Mouse (Mus musculus) bone marrow macrophage, adult 2 months (primary cell): ENCODE measurements at regions not wholly inside any gene's neighbourhood (a gene's known extent, or its start where the extent isn't known, plus 50 kb on each side); places are given as distances from the start of the nearest gene placed in this dataset.
A peak's percentile ranks its signal among the peaks of the same experiment; 100 is the strongest.

Source experiments
- H3K27ac ChIP-seq: 2 replicates; pipeline ENCODE4 v1.5.1; 2012; ENCODE audit warnings: low read depth, low read length; ENCODE audit not compliant: insufficient read depth
- H3K4me1 ChIP-seq: 2 replicates; pipeline ENCODE4 v1.6.1; 2012; ENCODE audit warnings: low read length; ENCODE audit not compliant: control insufficient read depth, insufficient read depth
- H3K4me3 ChIP-seq: 2 replicates; pipeline ENCODE4 v1.5.1; 2012; ENCODE audit warnings: mild to moderate bottlenecking, low read length, moderate library complexity; ENCODE audit not compliant: insufficient read depth
- CTCF ChIP-seq: IDR thresholded peaks from 2 replicates; pipeline ENCODE4 v1.5.1; 2012; ENCODE audit warnings: low read depth, mild to moderate bottlenecking, low read length, moderate library complexity
- POLR2A ChIP-seq: IDR thresholded peaks from 2 replicates; pipeline ENCODE4 v1.6.1; 2012; ENCODE audit warnings: mild to moderate bottlenecking, low read depth, low read length, borderline replicate concordance

DNA sequence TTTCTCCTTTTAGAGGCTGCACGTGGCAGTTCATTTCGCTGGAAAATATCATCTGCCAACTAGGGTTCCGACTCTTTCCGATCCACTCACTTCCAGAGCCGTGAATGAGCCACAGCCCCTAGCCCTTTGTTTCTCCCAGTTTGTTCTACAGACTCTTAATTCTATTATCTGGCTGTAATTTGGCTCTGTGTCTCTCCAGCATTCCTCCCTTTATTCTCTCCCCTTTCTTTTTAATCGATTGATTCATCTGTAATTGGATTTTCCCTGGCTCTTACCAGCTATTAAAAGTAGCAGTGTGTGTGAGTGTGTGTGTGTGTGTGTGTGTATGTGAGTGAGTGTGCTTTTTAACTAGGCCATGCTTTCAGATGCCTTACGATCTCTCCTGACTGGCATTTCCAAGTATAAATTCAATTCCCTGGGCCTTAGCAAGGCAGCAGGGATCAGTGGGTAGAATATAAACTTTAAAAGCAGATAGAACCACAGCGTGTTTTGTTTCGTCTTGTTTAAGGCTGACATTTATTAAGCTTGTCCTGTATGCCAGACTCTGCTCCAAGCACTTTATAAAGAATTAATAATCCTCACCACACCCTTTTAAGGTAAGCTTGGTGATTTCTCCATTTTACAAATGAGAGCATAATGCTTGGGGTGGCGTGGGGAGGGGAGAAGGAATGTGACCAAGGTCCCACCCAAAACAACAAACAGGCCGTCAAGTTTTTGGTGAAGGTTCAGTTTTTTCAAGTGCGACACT is 144.1 kb upstream of the Cpeb2 start:
- no peak overlapping the region for H3K4me3 ChIP-seq
- peaks cover 3% of the 10 kb centered on the region for H3K4me1 ChIP-seq
- no peak overlapping the region for H3K27ac ChIP-seq
- TF ChIP-seq POLR2A (no peak), CTCF (no peak)

DNA sequence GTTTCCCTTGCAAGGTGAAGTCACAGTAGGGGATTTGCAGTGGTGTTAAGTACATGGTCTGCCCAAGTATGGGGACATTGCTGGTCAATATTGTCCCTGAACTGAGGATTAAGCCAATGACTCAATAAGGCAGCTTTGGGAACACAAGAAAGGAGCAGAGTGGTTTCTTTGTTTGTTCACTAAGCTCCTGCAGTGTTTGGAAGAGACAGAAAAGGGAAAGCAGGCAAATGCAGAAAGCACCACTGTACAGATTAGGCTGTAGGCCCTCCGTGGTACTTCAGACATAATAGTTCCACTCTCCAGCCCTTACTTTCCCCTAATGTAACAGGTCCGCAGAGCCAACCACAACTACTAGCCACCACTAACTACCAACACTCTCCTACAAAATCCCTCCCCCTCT is 143.5 kb upstream of the Cpeb2 start:
- Histone ChIP-seq H3K4me3 (no peak overlapping the region), H3K27ac (no peak overlapping the region), H3K4me1 (peaks cover 9% of the 10 kb centered on the region)
- TF ChIP-seq CTCF, result no peak
- TF ChIP-seq POLR2A, result no peak

DNA sequence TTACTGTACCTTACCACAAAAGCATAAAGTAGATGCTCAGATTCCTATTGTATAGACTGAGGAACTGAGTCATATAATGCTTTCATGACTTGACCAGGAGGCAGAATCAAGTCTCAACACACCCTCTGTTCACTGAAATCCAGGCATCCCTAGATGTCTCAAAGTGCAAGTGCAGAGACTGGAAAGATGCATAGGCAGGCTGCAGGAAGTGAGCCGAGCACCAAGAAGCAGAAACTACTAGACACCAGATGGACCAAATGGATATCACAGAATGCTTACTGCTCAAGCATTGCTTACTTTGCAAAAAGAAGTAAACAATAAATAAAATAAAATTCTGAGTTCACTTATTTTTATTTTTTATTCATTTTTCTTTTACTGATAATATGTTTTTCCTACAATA is 143.0 kb upstream of the Cpeb2 start:
- no peak for TF ChIP-seq CTCF
- TF ChIP-seq POLR2A, result no peak
- Histone ChIP-seq H3K4me1 (peaks cover 14% of the 10 kb centered on the region), H3K4me3 (no peak overlapping the region)

DNA sequence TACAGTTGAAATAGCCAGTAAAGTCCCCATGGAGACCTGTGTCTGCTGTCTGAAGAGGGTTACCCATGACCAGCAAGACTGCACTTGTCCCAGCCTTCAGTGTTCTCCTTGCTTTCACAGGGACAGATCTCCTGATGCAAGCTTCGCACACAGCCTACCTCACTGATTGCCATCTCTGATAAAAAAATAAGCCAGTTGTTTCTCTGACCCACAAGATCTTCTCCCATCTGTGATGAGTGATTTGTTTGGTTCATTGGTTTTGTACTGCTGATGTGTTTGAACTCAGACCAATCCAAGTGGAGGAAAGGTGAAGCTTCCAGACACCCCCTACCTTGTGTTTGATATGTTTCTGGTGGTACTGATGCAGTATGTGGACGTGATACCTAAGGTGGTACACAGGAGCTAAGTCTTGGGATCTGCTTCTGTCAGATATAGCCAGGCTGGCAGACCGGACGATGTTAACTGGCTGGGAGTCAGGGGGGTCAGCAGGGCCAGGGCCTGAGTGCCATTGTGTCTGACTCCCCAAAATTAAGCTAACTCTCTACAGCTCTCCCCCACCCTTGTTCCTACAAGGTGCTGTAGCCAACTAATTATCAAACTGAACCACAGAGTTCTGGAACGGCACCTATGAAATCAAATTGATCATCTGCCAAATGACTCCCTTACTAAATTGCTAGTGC is 139.2 kb upstream of the Cpeb2 start:
- TF ChIP-seq CTCF, result no peak
- no peak for TF ChIP-seq POLR2A
- Histone ChIP-seq H3K4me3 (no peak overlapping the region), H3K4me1 (peaks cover 14% of the 10 kb centered on the region), H3K27ac (no peak overlapping the region; the same call in 1 of the 2 replicates)

More for the DNA sequence above, 143.0 kb upstream of the Cpeb2 start:
- H3K27ac ChIP-seq, result no peak overlapping the region

DNA sequence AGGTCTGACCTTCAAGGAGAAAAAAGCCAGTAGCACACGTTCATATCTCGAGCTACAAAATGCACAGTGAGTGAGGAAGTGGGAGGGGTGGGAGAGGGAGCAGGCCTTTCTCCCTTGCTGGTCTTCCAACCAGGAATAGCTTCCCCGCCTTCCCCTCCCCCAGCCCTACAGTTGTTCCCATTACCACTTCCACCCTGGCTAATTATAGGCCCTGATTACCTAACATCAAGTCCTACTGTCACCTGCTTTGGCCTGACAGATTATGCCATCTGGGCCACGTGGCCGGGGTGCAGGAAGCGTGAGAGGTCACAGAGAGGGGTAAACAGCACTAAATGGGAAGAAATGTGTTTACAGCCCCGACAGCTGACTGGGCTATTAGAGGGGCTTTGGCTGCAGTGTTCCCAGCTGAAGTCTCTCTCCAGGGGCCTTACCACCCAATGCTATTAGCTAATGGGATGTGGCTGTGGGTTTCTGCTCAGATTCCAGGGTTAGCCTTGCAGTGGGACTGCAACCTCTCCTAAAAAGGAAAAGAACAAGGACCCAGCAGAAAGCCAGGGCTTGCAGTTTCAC is 138.6 kb upstream of the Cpeb2 start:
- H3K4me3 ChIP-seq, result no peak overlapping the region
- 0 out of 2 replicates have a peak, but pooled peaks have one; percentile 6 for TF ChIP-seq CTCF
- TF ChIP-seq POLR2A, result no peak
- peaks cover 14% of the 10 kb centered on the region for H3K4me1 ChIP-seq
- peak overlapping the region; percentile 43 for H3K27ac ChIP-seq

DNA sequence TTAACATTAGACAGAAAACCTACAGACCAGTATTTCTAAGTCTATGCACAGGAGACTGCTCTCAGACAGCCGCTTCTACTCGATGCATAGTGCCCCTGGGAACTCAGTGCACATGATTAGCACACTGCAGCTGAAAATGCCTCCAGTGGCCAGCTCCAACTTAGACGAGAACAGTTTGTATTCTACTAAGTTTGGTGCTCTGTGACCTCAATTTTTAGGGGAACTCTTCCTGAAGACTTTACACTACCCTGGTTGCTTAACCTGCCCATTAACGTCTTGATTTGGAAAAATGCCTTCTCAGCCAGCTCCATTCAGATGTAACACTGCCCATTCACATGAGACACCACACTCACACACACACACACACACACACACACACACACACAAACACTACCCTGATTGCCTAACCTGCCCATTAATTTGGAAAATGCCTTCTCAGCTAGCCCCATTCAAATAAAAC is 130.9 kb upstream of the Cpeb2 start:
- Histone ChIP-seq H3K27ac (peak overlapping the region; percentile 40), H3K4me3 (no peak overlapping the region), H3K4me1 (peaks cover 23% of the 10 kb centered on the region)
- TF ChIP-seq POLR2A (no peak), CTCF (no peak)

DNA sequence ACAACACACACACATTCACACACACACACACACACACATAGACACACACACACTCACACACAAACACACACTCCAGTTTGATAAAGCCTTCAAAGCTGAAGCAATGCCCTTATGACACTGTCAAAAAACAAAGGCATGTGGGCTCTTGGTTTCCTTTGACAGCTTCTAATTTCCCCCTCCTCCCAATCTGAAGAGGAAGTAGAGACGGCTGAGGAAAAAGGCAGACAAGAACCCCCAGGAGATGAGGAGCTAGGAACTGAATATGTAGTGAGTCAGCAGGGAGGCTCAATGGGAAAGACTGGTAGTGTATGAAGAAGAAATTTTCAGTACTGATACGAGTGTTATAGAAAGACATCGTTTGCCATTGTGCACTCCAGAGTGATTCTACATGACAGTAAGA is 130.4 kb upstream of the Cpeb2 start:
- Histone ChIP-seq H3K27ac (peak overlapping the region; percentile 40), H3K4me1 (peaks cover 27% of the 10 kb centered on the region), H3K4me3 (no peak overlapping the region)
- TF ChIP-seq CTCF, result no peak
- no peak for TF ChIP-seq POLR2A

DNA sequence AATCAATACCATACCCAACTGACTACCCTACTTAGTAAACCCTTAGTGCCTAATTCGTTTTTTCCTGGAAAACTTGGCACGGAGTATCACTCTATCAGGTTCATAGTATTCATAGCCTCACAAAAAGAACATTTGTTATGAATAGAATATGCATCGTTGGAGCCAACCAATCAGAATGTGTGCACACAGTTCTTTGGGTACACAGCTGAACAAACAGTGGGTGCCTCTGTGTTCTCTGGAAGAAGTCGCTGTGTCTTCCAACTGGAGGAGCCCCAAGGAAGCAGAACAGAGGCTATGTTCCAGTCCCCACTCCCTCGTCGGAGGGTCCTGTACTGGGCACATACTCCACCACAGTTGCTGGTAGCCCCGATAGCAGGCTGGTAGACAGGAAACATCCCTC is 129.2 kb upstream of the Cpeb2 start:
- no peak for TF ChIP-seq POLR2A
- TF ChIP-seq CTCF, result no peak
- H3K4me3 ChIP-seq, result no peak overlapping the region
- no peak overlapping the region for H3K27ac ChIP-seq
- H3K4me1 ChIP-seq, result peaks cover 29% of the 10 kb centered on the region

DNA sequence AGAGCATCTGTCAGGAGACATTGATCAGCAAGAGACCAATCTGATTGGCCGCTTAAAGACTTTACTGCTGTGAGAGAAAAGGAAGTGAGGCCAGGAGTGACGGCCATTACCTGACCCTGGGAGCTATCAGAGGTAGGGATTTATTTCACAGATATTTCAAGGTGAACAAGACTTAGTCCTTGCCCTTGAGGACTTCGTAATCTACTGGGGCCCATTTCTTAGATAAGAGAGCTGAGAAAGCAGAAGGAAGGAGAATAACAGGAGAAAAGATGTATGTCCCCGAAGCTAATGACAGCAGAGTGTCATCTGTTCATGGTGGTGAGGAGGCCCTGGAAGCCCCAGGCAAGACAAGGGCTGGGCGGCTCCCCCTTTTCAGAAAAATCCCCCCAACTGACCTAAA is 127.4 kb upstream of the Cpeb2 start:
- H3K27ac ChIP-seq, result no peak overlapping the region
- peaks cover 29% of the 10 kb centered on the region for H3K4me1 ChIP-seq
- no peak overlapping the region for H3K4me3 ChIP-seq
- TF ChIP-seq CTCF (no peak), POLR2A (no peak)
